ENCODE assay signal across 7 mouse cellular contexts in the genomic region with DNA sequence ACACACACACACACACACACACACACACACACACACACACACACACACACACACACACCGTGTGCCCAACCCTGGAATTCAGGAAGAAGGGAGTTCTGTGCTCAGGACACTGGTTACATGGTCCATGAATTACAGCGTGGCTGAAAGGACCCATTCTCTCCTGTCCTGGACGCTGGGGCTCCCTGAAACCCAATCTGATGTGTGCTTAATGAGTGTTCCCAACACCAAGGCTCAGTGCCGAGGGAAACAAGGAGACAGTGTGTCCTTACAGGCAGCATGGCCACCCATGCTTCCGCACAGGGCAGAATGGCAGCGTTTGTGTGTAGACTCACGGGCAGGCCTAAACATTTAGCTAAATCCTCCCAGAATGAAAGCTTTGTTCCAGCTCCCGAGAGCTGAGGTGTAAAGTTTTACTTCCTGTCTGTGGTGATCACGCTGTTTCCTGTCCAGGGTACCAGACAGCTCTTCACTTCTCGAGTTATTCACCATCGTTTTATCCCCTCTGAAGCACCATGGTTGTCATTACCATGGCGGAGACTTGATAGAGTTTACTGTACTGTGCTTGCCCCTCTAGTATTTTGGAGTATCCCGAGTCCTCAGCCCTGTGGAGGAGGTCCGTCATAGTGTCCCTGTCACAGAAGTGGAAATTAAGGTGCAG.
DNase-seq lines count a peak whose midpoint lies in the region; ATAC-seq lines count a peak whose summit lies in the region.

No protein-coding gene starts in this region.

- no peak overlapping the region for H3K4me2 ChIP-seq in forebrain, embryonic 15.5 days (replicated peaks)
- no peak overlapping the region for H3K4me2 ChIP-seq in neural tube, embryonic 15.5 days

- peaks cover 21% of the 10 kb centered on the region for H3K4me1 ChIP-seq in forebrain, embryonic 15.5 days
- peaks cover 24% of the 10 kb centered on the region for H3K4me1 ChIP-seq in neural tube, embryonic 15.5 days

- no peak overlapping the region for H3K4me3 ChIP-seq in forebrain, embryonic 15.5 days
- H3K4me3 ChIP-seq in neural tube, embryonic 15.5 days (replicated peaks): no peak overlapping the region

- H3K36me3 ChIP-seq in forebrain, embryonic 15.5 days: no peaks in the 10 kb centered on the region
- H3K36me3 ChIP-seq in neural tube, embryonic 15.5 days: no peaks in the 10 kb centered on the region

- no peaks in the 10 kb centered on the region for H3K27me3 ChIP-seq in forebrain, embryonic 15.5 days
- H3K27me3 ChIP-seq in neural tube, embryonic 15.5 days (replicated peaks): no peaks in the 10 kb centered on the region

- ATAC-seq in forebrain, embryonic 15.5 days (replicated peaks): peak; percentile 68
- peak; percentile 79 for ATAC-seq in neural tube, embryonic 15.5 days (ENCODE audit: low FRiP score)

- peak overlapping the region; percentile 44; the same call in 1 of the 2 replicates for H3K27ac ChIP-seq in forebrain, embryonic 15.5 days (replicated peaks)
- peak overlapping the region; percentile 68 for H3K27ac ChIP-seq in neural tube, embryonic 15.5 days (replicated peaks)

- WGBS in forebrain, embryonic 15.5 days: 23% methylated on average over 13 of the region's 14 CpGs
- WGBS in neural tube, embryonic 15.5 days: 47% methylated on average over 14 of the region's 14 CpGs

- peaks cover 3% of the 10 kb centered on the region; the same call in 1 of the 2 replicates for H3K9me3 ChIP-seq in forebrain, embryonic 15.5 days
- H3K9me3 ChIP-seq in neural tube, embryonic 15.5 days (replicated peaks): no peaks in the 10 kb centered on the region

- peak; percentile 79 to 86 for DNase-seq in right cerebral cortex, postnatal 10 days (ENCODE audit: low spot score in 2 of 2)
- DNase-seq in right cerebral cortex, postnatal 14 days: no peak
- peak; percentile 46 for DNase-seq in layer of hippocampus, postnatal 36 days
- no peak for DNase-seq in kidney, postnatal 14 days
- DNase-seq in urinary bladder, postnatal 4 days (ENCODE audit: low spot score in 2 of 2): no peak

- H3K9ac ChIP-seq in forebrain, embryonic 15.5 days (replicated peaks): no peak overlapping the region
- no peak overlapping the region for H3K9ac ChIP-seq in neural tube, embryonic 15.5 days (replicated peaks)

Comparison
In these comparisons a context has a peak if more than half of its experiments do, and no peak if none do; other contexts are left out.
1. DNase-seq: peak in right cerebral cortex, postnatal 10 days (2 of 2) and layer of hippocampus, postnatal 36 days (2 of 2); none in right cerebral cortex, postnatal 14 days (single experiment), kidney, postnatal 14 days (single experiment) and urinary bladder, postnatal 4 days (0 of 2).